Mouse (Mus musculus) frontal cortex, postnatal 25 days (tissue): ENCODE data around the gene Acvr1b.
A peak's percentile ranks its signal among the peaks of the same experiment; 100 is the strongest.

Experiments
- DNase-seq, 2 experiments: peaks; one replicate each; pipeline ENCODE4 v3.0.0; 2022; ENCODE audit warnings: low spot score in 2 of 2

Acvr1b gene

DNA sequence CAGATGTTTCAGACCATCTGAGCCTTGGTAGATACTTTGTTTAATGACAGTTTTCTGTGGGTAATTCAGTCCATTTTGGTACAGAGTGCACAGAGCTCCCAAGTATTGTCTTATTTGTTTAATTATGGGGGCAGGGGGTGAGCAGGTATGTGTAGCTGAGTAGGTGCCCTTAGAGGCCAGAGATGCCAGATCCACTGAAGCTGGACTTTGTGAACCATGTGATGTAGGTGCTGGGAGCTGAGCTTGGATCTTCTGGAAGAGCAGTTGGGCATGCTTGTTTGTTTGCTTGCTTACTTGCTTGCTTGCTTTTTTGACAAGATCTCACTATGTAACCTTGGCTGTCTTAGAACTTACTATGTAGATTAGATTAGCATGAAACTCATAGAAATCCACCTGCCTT is 23.1 kb downstream of the Acvr1b start:
- DNase-seq = no peak

DNA sequence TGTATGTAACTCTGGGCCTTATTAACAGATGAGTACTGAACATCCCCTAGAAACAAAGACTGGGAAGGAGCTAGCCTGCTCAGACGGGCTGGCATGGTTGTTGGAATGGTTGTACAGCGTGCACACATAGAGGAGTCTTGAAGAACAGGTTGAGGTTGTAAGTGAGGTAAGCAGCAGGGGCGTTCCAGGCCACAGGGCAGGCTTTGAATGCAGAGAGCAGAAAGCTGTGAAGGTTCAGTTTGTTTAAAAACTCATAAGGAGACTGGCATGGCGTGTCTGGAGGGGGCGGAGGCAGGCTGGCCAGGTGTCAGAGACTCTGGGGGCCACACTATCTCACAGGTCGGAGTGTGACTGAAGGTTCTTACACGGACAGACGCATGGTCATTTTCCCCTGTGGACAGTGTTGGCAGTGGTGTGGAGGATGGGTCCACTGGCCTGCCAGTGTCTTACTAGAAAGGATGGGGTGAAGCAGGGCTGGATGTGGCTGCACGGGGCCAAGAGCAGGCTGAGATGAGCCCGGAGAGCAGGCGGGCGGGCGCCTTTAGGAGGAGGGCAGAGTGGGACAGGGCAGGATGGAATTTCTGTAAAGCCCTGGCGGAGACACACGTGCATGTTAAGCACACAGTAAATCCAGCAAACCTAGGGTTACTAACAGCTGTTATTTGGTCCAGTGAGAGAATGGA is 23.8 kb downstream of the Acvr1b start:
- DNase-seq = no peak

DNA sequence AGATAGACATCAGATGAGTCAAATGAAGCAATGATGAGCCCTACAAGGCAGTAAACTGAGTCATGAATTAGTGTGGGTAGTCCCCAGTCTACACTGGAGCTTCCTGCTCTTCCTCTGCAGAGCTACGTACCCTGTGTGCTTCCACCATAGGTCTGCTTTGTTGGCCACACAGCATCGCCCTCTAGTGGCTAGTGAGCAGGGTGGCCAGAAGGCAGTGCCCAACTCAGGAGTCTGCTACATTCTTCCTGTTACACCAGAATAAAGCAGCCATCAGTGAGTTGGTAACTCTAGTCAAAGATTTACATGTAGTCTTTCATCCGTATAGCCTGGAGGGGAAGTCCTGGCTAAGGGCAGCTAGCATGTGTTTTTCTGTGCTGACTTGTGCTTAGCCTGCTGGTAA is 24.4 kb downstream of the Acvr1b start:
- peak in 1 of 2 experiments; percentile 56 for DNase-seq

DNA sequence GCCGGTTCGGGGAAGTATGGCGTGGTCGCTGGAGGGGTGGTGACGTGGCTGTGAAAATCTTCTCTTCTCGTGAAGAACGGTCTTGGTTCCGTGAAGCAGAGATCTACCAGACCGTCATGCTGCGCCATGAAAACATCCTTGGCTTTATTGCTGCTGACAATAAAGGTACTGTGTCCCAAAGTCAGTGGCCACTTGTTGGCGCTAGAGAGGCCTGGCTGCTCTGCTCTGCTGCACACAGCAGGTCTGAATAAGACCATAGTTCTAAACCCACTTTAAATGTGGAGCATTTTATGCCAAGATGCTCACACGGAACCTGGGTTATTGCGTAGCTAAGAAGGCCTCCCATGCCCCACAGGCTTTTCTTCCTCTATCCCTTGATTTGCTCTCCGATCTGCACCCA is 25.0 kb downstream of the Acvr1b start:
- no peak for DNase-seq

DNA sequence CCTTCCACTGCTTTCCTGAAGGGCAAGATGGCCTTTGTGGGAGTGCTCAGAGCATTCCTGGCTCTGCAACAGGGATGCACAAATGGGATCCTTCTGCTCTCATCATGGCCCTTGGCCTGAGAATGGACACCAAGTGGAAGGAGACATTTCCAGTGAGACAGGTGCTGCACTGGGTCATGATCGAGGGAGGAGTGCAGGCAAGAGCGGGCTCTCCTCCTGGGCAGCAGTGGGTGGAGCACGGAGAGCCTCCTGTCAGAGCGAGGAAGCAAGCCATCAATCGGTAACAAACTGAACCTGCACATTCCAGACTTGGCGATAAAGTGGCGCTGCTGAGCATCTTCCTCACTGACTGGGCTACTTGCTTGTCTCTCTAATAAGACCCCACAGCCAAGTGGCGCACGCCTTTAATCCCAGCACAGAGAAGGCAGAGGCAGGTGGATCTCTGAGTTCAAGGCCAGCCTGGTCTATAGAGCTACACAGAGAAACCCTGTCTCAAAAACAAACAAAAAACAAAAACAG is 27.0 kb downstream of the Acvr1b start:
- DNase-seq = no peak

DNA sequence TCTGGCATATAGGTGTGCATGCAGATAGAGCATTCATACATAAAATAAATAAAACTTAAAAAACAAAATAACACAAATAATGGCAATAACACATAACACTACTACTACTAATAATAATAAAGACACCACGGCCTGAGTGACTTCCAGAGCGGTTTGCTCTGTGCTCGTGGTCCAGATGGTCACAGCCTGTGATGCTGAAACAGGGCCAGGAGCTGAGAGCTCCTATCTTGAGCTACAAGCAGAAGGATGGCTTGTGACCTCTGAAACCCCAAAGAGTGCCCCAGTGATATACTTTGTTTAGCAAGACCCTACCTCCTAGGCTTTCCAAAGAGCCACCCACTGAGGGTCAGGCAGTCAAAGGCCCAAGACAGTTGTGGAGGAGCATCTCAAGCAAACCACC is 27.5 kb downstream of the Acvr1b start:
- no peak for DNase-seq

DNA sequence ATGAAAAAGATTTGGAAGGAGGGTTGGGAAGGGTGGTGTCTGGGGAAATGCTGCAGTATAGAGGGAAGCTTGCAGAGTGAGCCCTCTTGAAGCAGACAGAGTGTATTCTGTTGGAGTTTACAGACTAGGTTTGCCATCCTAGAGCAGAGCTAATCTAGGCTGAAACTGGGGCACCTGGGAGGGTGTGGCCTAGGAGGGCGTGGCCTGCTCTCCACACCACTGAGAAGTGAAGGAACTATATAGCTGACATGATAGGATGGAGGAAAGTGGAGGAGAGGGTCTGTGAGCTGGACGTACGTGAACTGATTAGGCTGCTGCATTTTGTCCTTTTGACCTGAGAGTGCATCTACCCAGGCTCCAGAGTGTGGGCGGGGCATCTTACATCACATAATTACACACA is 29.8 kb downstream of the Acvr1b start:
- no peak for DNase-seq

DNA sequence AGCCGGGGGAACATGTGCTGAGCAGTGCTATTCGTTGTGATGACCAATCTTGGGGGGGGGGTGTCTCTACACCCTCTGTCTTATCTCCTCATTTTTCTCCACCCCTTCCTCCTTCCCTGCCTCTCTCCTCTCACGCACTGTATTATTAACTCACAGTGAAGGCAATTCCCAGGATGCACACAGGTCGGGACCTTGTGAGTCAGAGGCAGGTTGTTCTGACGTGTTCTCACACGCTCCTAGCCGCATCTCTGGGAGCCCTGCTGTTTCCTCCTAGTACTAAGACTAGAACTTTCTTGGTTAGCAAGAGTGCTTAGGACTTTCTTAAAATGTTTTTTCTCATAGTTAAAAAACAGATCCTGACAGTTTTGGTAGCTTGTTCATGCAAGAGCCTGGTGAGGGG is 30.9 kb downstream of the Acvr1b start:
- no peak for DNase-seq

DNA sequence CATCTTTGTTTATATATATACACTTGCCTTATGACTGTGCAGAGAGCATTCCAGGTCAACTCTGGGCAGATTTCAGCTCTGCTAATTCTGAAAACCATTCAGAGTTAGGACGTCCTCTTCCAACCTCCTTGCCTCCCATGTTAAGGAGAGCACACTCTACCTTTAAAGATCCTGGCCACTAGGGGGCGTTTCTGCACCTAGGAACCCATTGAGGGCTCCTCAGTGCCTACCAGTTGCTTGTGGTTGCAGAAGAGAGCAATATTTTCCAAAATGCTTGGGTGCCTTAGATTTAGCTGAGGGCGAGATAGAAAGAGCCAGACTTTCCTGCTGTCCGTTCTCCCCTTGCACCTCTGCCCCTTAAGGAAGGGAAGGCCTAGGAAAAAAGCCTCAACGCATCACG is 36.4 kb downstream of the Acvr1b start:
- no peak for DNase-seq

DNA sequence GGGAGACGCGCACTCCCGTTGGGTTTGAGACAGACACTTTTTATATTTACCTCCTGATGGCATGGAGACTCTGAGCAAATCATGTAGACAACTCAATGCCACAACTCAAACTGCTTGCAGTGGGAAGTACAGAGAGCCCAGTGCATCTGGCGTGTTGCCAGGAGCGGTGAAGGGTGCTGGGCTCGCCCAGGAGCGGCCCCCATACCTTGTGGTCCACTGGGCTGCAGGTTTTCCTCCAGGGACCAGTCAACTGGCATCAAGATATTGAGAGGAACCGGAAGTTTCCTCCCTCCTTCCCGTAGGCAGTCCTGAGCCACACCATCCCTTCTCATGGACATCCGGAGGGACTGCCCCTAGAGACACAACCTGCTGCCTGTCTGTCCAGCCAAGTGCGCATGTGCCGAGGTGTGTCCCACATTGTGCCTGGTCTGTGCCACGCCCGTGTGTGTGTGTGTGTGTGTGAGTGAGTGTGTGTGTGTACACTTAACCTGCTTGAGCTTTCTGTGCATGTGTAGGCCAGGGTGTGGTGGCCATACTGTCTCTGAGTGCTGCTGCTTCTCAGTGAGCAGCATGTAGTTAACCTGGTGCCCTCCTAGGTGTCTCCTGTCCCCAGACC is 37.2 kb downstream of the Acvr1b start:
- no peak for DNase-seq

DNA sequence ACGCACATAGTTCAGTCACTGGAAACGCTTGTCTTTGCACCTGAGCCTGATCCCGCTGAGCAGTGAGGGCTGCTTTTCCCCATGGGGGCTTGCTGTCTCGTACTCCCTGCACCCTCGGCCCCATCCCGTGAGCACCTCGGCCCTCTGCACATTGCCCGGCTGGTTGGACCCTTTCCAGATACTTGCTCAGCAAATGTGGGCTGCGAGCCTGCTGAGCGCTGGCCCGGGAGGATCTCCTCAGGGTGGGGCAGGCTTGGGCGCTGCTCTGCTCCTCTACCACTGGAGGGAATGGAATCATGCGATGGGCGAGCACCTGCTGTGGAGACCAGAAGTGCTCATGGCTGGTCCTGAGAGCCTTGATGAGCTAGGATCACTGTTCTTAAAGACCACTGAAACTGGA is 38.6 kb downstream of the Acvr1b start:
- no peak for DNase-seq

DNA sequence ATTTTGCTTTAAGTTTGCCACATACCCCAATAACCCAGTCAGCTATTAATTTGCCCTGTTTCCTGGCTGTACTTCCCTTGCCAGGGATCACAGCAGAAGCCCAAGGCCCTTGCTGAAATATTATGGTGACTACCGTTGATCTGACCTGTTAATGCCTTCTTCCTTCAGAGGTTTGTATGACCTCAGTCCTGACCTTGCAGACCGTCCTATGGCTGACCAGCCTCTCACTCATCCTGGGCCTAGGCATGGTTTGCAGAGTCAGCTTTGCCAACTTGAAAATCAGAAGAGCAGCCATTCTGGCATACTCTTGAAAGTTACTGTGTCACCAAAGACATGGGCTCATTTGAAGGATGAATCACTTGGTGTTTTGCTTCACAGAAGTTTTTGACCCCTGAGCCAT is 41.3 kb downstream of the Acvr1b start:
- DNase-seq = no peak

DNA sequence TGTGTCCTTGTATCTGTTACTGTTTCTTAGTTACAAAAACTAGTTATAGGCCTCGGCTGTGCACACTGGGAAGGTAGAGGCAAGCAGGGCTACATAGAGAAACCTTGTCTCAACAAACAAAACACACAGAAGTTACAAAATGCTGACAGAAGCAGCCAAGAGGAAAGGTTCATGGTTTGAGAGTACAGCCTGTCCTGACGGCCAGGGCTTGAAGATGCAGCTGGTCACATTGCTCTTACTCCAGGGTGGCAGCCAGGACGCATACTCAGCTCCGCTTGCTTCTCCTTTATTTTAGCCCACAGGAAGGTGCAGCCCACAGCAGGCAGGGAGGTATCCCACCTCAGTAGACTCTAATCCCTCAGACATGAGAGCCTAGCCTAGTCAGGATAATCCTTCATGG is 42.2 kb downstream of the Acvr1b start:
- DNase-seq = no peak

DNA sequence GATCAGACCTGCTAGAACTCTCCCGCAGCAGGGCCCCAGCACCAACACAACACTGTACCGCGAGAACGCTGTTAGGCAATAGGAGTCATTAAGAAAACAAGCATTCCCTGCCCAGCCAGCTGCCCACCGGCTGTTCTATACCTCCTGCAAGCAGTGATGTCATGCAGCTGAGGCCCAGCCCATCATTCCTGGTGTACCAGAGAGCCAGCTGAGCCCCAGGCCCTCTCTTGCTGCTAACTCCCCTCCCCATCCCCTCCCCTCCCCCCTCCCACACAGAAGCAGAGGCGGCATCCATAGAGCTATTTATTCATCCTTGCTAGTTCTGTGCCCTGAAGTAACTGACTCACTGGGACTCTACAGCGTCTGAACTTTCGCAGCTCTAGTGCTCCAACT is 47.0 kb downstream of the Acvr1b start:
- no peak for DNase-seq

DNA sequence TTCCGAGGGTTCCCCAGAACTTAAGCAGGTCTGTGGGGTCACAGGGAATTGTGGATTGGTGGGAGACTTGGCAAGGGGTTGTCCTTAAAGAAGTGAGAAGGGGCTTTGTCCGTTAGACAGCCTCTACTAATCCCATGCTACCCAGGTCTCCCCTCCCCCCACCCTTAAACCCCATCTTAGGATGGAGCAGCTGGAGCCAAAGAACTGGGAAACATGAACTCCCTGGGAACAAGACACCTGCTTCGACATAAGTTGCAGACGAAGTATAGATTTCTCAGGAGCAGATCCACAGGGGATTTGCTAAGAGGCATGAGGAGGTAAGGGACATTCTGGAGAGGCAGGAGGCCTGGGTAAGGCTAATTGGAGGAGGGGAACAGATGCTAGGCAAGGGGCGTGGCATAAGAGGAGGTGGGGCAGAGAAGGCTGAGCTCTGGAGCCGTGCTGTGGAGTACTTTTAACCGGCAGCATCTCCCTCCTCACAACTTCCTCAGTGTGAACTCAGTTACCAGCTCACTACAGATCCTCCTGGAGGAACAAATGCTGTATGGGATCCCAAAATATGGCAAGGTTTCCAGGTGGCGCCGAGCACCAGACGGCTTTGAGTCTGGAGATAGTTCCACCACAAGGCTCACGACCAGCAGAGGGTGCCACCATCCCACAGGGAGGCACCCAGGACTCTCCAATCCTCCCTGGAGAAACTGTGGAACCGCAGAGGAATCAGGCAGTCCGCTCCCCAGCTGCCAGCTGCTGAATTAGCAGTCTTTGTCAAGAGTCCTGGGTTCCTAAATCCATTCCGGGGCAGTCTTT is 47.6 kb downstream of the Acvr1b start:
- DNase-seq = peak; percentile 91 to 92

DNA sequence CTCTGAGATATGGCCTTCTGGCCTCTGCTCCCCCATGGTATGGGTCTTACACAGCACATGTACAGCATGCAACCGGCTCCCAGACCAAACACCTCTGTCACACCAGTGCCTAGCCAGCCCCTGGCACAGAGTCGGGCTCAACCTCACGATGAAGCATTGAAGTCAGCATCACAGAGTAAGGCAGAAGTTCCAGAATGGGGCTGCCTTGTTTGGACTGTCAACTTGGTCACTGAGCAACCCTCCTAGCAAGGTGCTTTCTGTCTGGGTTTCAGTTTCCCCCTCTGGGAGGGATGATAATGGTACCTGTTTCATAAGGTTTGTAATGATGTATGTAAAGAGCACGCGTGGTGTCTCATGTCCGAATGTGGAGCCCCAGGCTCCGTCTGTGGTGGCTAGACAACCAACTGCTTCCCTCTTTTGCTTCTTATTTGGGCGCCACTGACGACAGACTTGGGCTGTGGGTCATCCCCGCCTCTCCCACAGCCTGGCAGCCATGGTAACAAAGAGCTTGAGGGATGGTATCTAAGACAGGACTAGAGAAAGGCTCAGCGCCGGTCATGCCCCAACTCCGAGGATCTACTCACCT is 49.1 kb downstream of the Acvr1b start:
- DNase-seq = no peak

DNA sequence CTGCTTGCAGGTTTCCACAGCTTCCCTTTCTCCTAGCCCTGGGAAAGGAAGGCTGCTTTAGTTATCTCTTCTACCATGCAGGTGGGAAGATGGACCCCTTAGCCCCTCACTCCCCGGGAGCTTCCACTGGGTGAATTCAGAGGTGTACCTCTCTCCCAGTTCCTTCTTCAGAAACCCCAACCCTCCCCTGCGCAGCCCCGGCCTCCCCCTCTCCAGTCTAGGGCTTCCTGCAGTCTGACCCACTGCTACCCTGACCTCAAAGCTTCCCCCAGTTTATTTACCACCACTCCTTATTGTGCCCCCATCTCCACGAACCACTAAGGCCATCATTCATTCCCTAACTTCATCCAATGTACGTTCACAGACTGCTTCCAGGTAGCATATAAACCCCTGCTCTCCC is 49.7 kb downstream of the Acvr1b start:
- DNase-seq = no peak

DNA sequence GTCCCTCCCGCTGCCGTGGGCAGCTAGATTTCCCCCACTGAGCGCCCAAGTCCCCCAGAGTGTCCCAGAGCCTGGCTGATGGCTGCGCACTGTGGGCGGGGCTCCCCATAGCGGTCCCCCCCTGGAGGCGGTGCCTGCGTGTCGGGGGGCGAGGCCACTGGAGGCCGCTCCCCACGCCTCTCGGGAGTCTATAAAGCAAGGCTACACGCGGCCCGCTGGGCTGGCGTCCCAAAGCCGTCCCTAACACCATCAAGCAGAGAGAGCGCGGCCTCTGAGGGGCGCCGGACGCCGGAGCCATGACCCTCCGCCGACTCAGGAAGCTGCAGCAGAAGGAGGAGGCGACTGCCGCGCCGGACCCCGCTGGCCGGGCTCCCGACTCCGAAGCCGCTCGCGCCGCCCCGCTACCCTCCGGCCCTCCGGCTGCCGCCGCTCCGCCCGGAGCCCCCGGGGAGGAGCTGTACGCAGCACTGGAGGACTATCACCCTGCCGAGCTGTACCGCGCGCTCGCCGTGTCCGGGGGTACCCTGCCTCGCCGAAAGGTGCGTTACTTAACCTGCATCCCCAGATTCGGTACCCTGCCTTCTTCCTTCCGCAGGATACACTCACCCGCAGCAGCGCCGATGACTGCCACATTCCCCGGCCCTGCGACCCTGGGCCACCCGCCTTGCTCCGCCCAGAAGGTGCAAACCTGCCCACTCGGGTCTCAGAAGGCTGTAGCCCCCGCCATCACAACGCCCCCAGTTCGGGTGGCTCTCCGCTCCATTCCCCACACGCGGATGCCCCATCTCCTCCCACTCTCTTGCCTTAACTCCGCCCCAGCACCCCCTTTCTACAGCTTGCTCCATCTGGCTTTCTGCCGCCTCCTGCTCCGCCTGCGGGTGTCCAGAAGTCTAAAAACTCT is 50.4 kb downstream of the Acvr1b start, which contains the start of gene Grasp:
Grasp (plus strand) TSS at position 183 of the 901 bp plus-strand sequence.
- DNase-seq = peak; percentile 77 to 86

DNA sequence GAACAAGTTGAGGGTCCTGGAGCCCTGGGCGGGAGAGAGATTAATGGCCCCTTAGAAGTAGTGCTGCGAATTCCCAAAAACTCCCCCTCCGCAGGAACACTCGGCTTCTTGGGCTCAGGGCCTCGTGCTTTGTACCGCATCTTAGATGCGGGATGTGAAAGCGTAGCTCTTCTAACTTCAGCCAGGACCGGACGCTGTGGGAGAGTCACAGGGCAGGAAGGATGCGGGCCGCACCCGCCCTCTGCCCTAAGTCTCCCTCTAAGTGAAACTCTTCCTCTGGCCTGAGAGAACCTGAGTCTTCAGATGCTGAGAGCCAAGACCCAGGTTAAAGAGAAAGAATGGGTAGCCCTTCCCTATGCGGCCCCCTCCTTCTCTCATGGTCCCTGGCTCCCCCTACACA is 51.1 kb downstream of the Acvr1b start:
- no peak for DNase-seq

DNA sequence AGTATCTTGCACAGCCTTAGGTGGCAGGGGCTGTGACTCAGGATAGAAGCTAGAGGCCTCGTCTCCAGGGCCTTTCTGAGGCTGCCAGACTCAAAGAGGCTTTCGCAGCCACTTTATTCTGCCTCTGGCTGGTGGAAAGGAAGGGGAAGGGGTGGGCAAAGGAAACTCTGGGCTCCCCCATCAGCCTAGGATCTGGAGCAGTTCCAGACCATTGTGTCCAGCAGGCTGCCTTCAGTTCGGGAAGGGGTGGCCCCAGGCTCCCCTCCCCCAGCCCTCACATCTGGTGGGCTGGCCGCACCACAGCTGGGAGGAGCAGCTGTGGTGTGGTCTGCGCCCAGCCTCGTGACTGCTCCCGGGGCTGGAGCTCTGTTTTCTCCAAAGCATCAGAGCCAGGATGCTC is 54.1 kb downstream of the Acvr1b start:
- no peak for DNase-seq

DNA sequence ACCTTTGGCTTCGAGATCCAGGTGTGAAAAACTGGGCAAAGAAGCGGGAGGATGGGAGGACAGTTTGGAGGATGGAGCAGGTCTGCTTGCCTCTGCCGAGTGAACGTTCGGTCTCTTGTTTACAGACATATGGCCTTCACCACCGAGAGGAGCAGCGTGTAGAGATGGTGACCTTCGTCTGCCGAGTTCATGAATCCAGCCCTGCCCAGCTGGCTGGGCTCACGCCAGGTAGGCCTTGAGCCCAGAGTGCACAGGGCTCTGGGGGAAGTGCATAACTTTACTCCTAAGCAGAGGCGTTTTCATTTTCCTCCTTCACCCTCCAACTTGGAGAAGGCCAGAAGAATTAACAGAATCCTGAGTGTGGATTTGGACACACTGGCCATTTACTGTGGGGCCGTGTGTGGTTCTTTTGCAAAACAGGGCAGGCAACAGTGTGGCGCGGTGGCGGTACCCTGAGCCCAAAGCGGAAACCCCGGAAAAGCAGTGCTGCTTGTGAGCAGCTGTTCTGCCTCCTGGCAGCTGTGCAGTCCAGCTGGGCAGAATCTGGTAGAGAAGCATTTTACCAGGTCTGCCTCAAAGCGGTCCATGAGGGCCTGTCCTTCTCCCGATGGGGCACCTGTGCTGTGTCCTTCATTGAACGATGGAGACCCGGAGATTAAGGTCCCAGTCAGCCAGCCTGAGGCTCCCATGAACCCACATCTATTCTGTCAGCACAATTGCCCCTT is 55.2 kb downstream of the Acvr1b start:
- DNase-seq = no peak
